Mouse (Mus musculus) liver, embryonic 14.5 days (tissue): ENCODE results near the gene Wdr75. TPM values are rescaled to one million over a fixed set of nuclear protein-coding genes. Genes with fewer than 3 reads are reported as not detected.

Experiments used
- ATAC-seq: fragments of 200-750 bp; cut with Nextera tagmentation; 2 replicates; pipeline ENCODE4 v1.8.0; 2017; ENCODE audit warnings: moderate number of reproducible peaks, mild to moderate bottlenecking, moderate library complexity; ENCODE audit not compliant: insufficient read depth
- DNase-seq, 3 experiments: peaks; one replicate each; pipeline ENCODE4 v3.0.0-alpha.2; 2012 to 2013; ENCODE audit warnings: low read depth in 3 of 3, low spot score in 3 of 3
- H3K27ac ChIP-seq: fragments of 300-500 bp; sonication (generic); 2 replicates; pipeline ENCODE4 v1.5.1; 2014; ENCODE audit warnings: moderate library complexity, mild to moderate bottlenecking, control low read depth, inconsistent platforms
- H3K27me3 ChIP-seq: fragments of 300-500 bp; sonication (generic); 2 replicates; pipeline ENCODE4 v1.6.1; 2014; ENCODE audit warnings: mild to moderate bottlenecking, low read length, moderate library complexity; ENCODE audit not compliant: control insufficient read depth, insufficient read depth
- H3K36me3 ChIP-seq: fragments of 300-500 bp; sonication (generic); replicated peaks from 2 replicates; pipeline ENCODE4 v1.6.1; 2014; ENCODE audit warnings: low read depth; ENCODE audit not compliant: control insufficient read depth, insufficient read depth
- H3K4me1 ChIP-seq, 2 experiments: fragments of 200-500 bp in 1 of 2; fragments of 300-500 bp in 1 of 2; sonication (generic) in 1 of 2; replicated peaks; 2 replicates each; pipeline ENCODE4 v1.6.1; 2012 to 2014; ENCODE audit warnings: antibody characterized with exemption in 1 of 2, inconsistent platforms in 1 of 2, low read length in 1 of 2; ENCODE audit not compliant: control insufficient read depth in 2 of 2, insufficient read depth in 2 of 2
- H3K4me2 ChIP-seq: fragments of 300-500 bp; sonication (generic); 2 replicates; pipeline ENCODE4 v1.6.1; 2014; ENCODE audit warnings: low read depth, mild to moderate bottlenecking, control low read depth, moderate library complexity
- H3K4me3 ChIP-seq, 2 experiments: fragments of 200-500 bp in 1 of 2; fragments of 300-500 bp in 1 of 2; sonication (generic) in 1 of 2; 2 replicates each; pipeline ENCODE4 v1.5.1; 2012 to 2014; ENCODE audit warnings: low read depth in 2 of 2, low read length in 2 of 2, mild to moderate bottlenecking in 2 of 2, control low read depth in 1 of 2, inconsistent platforms in 1 of 2, moderate library complexity in 1 of 2; ENCODE audit not compliant: insufficient read depth in 1 of 2
- H3K9ac ChIP-seq: fragments of 300-500 bp; sonication (generic); replicated peaks from 2 replicates; pipeline ENCODE4 v1.6.1; 2014; ENCODE audit warnings: mild to moderate bottlenecking, control low read depth, moderate library complexity
- H3K9me3 ChIP-seq: fragments of 300-500 bp; sonication (generic); 2 replicates; pipeline ENCODE4 v1.6.1; 2016; ENCODE audit warnings: low read length, mixed read lengths; ENCODE audit not compliant: control insufficient read depth
- CTCF ChIP-seq: IDR thresholded peaks from 2 replicates; pipeline ENCODE4 v1.5.1; 2016; ENCODE audit warnings: antibody characterized with exemption, low read depth, control low read depth
- EP300 ChIP-seq: IDR thresholded peaks from 2 replicates; pipeline ENCODE4 v1.6.1; 2016; ENCODE audit warnings: antibody characterized with exemption, low read depth
- WGBS: fragments of 180-500 bp; shearing (Covaris S2); extraction: QIAGEN DNeasy Blood & Tissue Kit; methylation state at CpG from one replicate; pipeline ENCODE4 v1.1.7; 2014; ENCODE audit not compliant: insufficient replicate concordance; 5-methylcytosine and 5-hydroxymethylcytosine counted together
- polyA plus RNA-seq, 2 experiments: library from polyadenylated mRNA; depleted of rRNA in 1 of 2; stranded (reverse) in 1 of 2; unstranded in 1 of 2; fragments of >200 nt; fragmentation: Nextera tagmentation in 1 of 2; extraction: Ambion mirVana in 1 of 2; gene quantifications; 2 replicates each; pipeline versions ENCODE4 v1.2.1 to v1.2.3; 2012 to 2014

The Wdr75 gene
- polyA plus RNA-seq, 2 experiments = 32.5 to 43.3 TPM

GRCm38 (mm10) chr1:45830453-45831206 lies 35.7 kb downstream of the Wdr75 start:
- 67% methylated on average over 8 of the region's 8 CpGs for WGBS
- no peak for DNase-seq
- Histone ChIP-seq H3K4me1 (no peaks in the 10 kb centered on the region), H3K4me3 (no peak overlapping the region), H3K27ac (no peak overlapping the region), H3K27me3 (no peaks in the 10 kb centered on the region), H3K36me3 (no peaks in the 10 kb centered on the region), H3K9me3 (no peaks in the 10 kb centered on the region), H3K4me2 (no peak overlapping the region), H3K9ac (no peak overlapping the region)
- ATAC-seq = no peak
- no peak for TF ChIP-seq EP300
- no peak for TF ChIP-seq CTCF

DNA sequence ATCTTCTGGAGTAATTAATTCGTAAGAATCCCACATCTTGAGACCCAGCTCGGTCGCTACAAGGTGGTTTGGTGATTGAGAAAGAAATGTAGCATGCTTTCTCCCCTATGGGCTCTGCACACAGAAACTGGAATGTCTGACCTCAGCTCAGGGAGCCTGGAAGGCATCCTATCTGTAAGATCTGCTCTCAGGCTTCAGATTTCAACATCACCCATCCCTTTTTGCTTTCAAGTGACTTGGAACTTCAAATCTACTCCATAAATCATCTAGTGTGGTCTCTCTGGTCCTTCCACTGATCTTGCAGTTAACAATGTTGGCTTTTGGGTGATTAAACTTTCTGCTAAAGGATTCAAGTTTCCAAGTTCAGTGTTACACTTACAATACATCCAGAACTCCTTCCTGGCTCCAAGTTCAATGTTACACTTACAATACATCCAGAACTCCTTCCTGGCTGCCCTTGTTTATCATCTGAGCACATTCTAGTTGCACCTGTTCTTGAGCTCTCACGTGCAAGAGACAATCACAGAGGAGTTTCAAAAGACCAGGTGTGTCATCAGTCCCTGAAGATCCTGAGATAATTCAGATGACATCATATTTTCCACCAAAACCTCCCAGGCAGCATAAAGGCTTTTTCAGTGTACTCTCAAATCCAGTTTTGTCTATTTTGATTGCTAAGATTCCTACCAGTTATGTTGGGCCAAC lies 40.5 kb downstream of the Wdr75 start:
- DNase-seq = no peak
- ATAC-seq = no peak
- Histone ChIP-seq H3K27me3 (no peaks in the 10 kb centered on the region), H3K4me1 (0 out of 4 replicates have a peak, but pooled peaks cover 0 to 2% of the 10 kb centered on the region in 2 experiments), H3K4me3 (no peak overlapping the region), H3K27ac (no peak overlapping the region), H3K36me3 (no peaks in the 10 kb centered on the region), H3K9me3 (no peaks in the 10 kb centered on the region), H3K9ac (no peak overlapping the region), H3K4me2 (no peak overlapping the region)
- TF ChIP-seq EP300 = no peak
- TF ChIP-seq CTCF = no peak
- 57% methylated on average over 4 of the region's 4 CpGs for WGBS

GRCm38 (mm10) chr1:45837736-45838135 lies 42.8 kb downstream of the Wdr75 start:
- Histone ChIP-seq H3K4me3 (no peak overlapping the region), H3K4me2 (no peak overlapping the region), H3K4me1 (0 out of 4 replicates have a peak, but pooled peaks cover 0 to 2% of the 10 kb centered on the region in 2 experiments), H3K9ac (no peak overlapping the region), H3K27ac (no peak overlapping the region), H3K27me3 (no peaks in the 10 kb centered on the region), H3K36me3 (no peaks in the 10 kb centered on the region), H3K9me3 (no peaks in the 10 kb centered on the region)
- ATAC-seq = no peak
- no peak for TF ChIP-seq EP300
- TF ChIP-seq CTCF = no peak
- no peak for DNase-seq
- 68% methylated on average over 4 of the region's 4 CpGs for WGBS

- DNase-seq (no peak), ATAC-seq (no peak)
- no peaks in the 10 kb centered on the region for H3K27me3 ChIP-seq
- H3K36me3 ChIP-seq = no peaks in the 10 kb centered on the region
- H3K4me3 ChIP-seq = no peak overlapping the region
- H3K4me1 ChIP-seq = 0 out of 4 replicates have a peak, but pooled peaks cover 0 to 2% of the 10 kb centered on the region in 2 experiments
- TF ChIP-seq CTCF (no peak), EP300 (no peak)
- no peak overlapping the region for H3K27ac ChIP-seq
- no peak overlapping the region for H3K4me2 ChIP-seq
- H3K9me3 ChIP-seq = no peaks in the 10 kb centered on the region
- no peak overlapping the region for H3K9ac ChIP-seq
These were observed 43.3 kb downstream of the Wdr75 start for GRCm38 (mm10) chr1:45838271-45838670.

DNA sequence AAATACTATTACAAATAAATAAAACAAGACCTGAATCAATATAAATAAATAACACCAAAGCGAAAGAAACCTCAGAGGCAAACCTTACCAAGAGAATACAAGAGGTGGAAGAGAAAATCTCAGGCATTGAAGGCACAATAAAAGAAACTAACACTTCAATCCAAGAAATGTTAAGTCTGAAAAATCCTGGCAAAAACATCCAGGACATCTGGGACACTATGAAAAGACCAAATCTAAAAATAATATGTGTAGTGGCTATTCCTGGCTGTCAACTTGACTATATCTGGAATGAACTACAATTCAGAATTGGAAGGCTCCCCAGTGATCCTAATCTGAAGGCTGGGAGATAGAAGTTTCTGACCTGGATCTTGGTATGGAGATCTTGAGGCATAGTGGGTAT lies 50.5 kb downstream of the Wdr75 start:
- H3K4me2 ChIP-seq = no peak overlapping the region
- TF ChIP-seq EP300 (no peak), CTCF (no peak)
- H3K27ac ChIP-seq = no peak overlapping the region
- no peaks in the 10 kb centered on the region for H3K9me3 ChIP-seq
- no peak for ATAC-seq
- DNase-seq = no peak
- no peaks in the 10 kb centered on the region for H3K27me3 ChIP-seq
- no peaks in the 10 kb centered on the region for H3K36me3 ChIP-seq
- no peak overlapping the region for H3K4me3 ChIP-seq
- WGBS = 57% methylated on average over 1 of the region's 1 CpGs
- no peaks in the 10 kb centered on the region for H3K4me1 ChIP-seq
- H3K9ac ChIP-seq = no peak overlapping the region
